Mouse (Mus musculus) megakaryocyte, embryonic 14.5 days (primary cell): ENCODE results near the gene Sdsl. TPM values are rescaled to one million over a fixed set of nuclear protein-coding genes. Genes with fewer than 3 reads are reported as not detected.

Experiments used
- H3K27me3 ChIP-seq: replicated peaks from 2 replicates; pipeline ENCODE3; 2012; ENCODE audit warnings: inconsistent platforms
- H3K36me3 ChIP-seq: replicated peaks from 2 replicates; pipeline ENCODE3; 2012; ENCODE audit warnings: low read length, inconsistent platforms, mixed read lengths
- H3K4me1 ChIP-seq: 2 replicates; pipeline ENCODE4 v1.6.1; 2012; ENCODE audit warnings: inconsistent platforms
- H3K4me3 ChIP-seq: replicated peaks from 2 replicates; pipeline ENCODE3; 2012; ENCODE audit warnings: moderate library complexity, mild to moderate bottlenecking, inconsistent platforms
- H3K9me3 ChIP-seq: 2 replicates; pipeline ENCODE4 v1.6.1; 2012; ENCODE audit warnings: inconsistent platforms
- FLI1 ChIP-seq: IDR thresholded peaks from 2 replicates; pipeline ENCODE4 v1.6.1; 2012; ENCODE audit warnings: low read length, inconsistent platforms, mixed read lengths
- GATA1 ChIP-seq: IDR thresholded peaks from 3 replicates; pipeline ENCODE4 v1.6.1; 2012; ENCODE audit warnings: mixed read lengths, low read length, inconsistent platforms, borderline replicate concordance
- polyA plus RNA-seq: library from polyadenylated mRNA; stranded (reverse); fragments of >175 nt; gene quantifications from 2 replicates; pipeline ENCODE4 v1.2.3, GENCODE M21; 2012; ENCODE audit warnings: low replicate concordance; ENCODE audit not compliant: insufficient read depth

Gene Sdsl
- polyA plus RNA-seq, 1 experiment: 1.3 TPM

DNA sequence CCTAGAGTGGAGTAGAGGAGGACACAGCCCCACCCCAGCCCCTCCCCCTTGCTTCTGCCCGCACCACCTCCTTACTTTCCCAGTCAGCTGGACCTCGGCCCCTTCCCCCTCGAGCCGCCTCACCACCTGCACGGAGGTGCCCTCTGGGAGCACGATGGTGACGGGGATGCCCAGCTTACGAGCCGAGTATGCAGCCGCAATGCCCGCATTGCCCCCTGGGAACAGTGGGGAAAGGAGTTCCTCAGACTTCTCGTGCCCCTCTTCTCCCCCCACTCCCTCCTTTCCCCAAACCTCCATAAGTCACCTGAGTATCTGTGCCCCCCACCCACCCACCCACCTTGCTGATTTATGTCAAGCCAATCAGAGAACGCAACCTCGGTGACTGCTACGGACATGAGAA, 10.7 kb downstream of the Sdsl start:
- peaks cover 63% of the 10 kb centered on the region for H3K27me3 ChIP-seq
- H3K4me1 ChIP-seq: peaks cover 26% of the 10 kb centered on the region
- H3K4me3 ChIP-seq: no peak overlapping the region
- peaks cover 9% of the 10 kb centered on the region for H3K9me3 ChIP-seq
- H3K36me3 ChIP-seq: no peaks in the 10 kb centered on the region
- TF ChIP-seq GATA1: no peak

DNA sequence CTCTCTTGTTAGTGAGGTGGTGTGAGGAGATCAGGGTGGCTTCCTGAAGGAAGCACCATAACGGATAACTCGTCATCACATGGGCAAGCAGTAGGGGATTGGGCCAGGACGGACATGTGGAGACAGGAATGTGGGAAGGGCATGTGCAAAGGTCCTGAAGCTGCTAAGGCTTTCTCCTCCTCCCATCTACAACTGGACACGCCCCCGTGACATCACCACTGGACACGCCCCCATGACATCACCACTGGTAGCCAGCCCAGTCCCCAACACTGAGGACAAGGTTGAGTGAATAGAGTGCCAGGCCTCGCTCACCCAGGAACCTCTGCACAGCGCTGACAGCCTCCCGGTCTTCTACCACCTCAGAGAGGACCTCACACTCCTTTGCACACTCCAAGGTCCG, 13.5 kb downstream of the Sdsl start:
- peaks cover 9% of the 10 kb centered on the region for H3K4me1 ChIP-seq
- H3K4me3 ChIP-seq: no peak overlapping the region
- peaks cover 88% of the 10 kb centered on the region for H3K27me3 ChIP-seq
- TF ChIP-seq GATA1: no peak
- no peak for TF ChIP-seq FLI1
- no peaks in the 10 kb centered on the region for H3K36me3 ChIP-seq
- H3K9me3 ChIP-seq: peaks cover 4% of the 10 kb centered on the region

DNA sequence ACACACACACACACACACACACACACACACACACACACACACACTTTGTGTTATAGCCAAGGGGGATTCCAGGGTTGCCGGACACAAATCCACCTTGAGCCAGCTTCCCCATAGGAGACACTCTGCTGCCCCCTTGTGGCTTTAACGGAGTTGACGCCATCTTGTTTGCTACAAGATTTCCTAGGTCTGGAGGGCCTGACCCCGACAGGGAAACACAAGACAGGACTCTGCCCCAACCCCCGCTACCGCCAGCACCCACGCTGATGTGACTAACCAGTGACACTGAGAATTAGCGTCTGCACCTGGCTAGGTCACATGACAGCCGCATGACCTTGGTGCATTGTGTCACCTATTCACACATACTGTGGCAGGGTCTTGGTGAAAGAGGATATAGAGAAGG, 15.0 kb downstream of the Sdsl start:
- Histone ChIP-seq H3K4me3 (peak overlapping the region; percentile 65), H3K9me3 (no peaks in the 10 kb centered on the region), H3K36me3 (no peaks in the 10 kb centered on the region), H3K4me1 (peaks cover 9% of the 10 kb centered on the region), H3K27me3 (peaks cover 88% of the 10 kb centered on the region)
- TF ChIP-seq GATA1 (no peak), FLI1 (no peak)

DNA sequence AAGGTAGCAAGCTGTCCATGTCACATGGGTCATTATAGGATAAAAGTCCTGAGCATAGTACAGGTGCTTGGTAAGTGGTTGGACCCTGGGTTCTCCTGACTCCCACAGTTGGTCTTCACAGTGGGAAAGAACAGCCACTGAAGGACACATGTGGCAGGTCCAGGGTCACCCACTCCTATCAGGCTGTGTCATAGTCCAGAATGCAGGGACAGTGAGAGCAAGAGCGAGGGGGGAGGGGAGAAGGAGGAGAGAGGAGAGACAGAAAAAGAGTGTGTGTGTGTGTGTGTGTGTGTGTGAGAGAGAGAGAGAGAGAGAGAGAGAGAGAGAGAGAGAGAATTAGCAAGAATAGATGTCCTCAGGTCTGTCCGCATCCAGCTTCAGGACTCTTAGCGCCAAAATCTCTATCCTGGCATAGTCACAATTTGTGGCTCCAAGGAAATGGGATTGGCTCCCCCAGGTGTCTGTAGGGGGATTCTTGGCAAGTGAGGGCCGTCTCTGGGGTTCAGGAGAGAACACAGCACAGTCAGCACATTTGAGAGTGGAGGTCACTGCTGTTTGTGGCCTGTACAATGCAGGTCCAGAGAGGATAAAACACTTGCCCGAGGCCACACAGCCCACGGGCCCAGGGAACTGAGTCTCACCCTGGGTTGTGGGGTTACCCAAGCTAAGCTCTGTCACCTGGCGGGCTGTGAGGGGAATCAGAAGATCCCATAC, 15.6 kb downstream of the Sdsl start:
- Histone ChIP-seq H3K4me3 (no peak overlapping the region), H3K9me3 (no peaks in the 10 kb centered on the region), H3K36me3 (no peaks in the 10 kb centered on the region), H3K27me3 (peaks cover 83% of the 10 kb centered on the region), H3K4me1 (peaks cover 9% of the 10 kb centered on the region)
- TF ChIP-seq FLI1 (no peak), GATA1 (no peak)

DNA sequence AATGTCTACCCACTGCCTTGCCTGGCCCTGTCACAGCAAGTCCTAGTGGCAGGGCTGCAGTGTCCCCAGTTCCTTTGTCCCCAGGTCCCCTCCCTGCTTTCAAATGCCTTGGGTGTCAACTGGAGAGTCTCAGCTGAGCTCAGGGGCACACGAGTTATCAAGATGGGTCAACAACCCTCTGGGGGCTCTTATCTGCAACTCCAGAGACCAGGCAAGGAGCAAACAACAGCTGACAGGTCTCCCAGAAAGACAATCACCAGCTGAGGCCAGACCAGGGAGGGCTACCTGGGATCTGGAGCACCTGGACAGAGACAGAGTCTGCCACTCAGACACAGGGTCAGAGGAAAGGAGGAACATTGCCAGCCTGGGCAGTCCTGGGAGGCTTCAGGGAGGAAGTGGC, 16.4 kb downstream of the Sdsl start:
- TF ChIP-seq GATA1 (no peak), FLI1 (no peak)
- H3K4me3 ChIP-seq: no peak overlapping the region
- no peaks in the 10 kb centered on the region for H3K9me3 ChIP-seq
- peaks cover 9% of the 10 kb centered on the region for H3K4me1 ChIP-seq
- no peaks in the 10 kb centered on the region for H3K36me3 ChIP-seq
- peaks cover 80% of the 10 kb centered on the region for H3K27me3 ChIP-seq

GRCm38 (mm10) chr5:120454756-120455337, 17.8 kb downstream of the Sdsl start:
- TF ChIP-seq GATA1: no peak
- no peak for TF ChIP-seq FLI1
- H3K4me3 ChIP-seq: no peak overlapping the region
- peaks cover 9% of the 10 kb centered on the region for H3K4me1 ChIP-seq
- no peaks in the 10 kb centered on the region for H3K36me3 ChIP-seq
- no peaks in the 10 kb centered on the region for H3K9me3 ChIP-seq
- H3K27me3 ChIP-seq: peaks cover 77% of the 10 kb centered on the region

DNA sequence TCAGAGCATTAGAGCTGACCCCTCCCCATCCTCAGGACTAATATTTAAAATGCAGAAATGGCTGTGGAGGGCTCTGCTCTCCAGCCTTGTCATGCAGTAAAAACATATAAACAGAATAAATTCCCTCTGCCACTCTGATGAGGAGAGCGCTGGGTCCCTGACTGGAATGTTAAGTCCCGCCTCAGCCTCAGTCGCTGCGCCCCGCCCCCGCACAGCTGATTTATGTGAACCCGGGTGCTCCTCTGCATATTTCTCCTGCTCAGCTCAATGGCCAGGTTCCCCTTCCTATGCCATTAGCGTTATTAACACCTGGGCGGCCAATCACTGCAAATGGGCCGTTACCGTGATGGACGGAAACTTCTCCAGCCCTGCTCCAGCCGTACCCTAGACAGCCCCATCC, 25.3 kb downstream of the Sdsl start:
- H3K4me1 ChIP-seq: peaks cover 8% of the 10 kb centered on the region
- H3K9me3 ChIP-seq: peaks cover 4% of the 10 kb centered on the region; the same call in 1 of the 2 replicates
- H3K27me3 ChIP-seq: peaks cover 75% of the 10 kb centered on the region
- no peaks in the 10 kb centered on the region for H3K36me3 ChIP-seq
- no peak for TF ChIP-seq FLI1
- TF ChIP-seq GATA1: no peak
- H3K4me3 ChIP-seq: no peak overlapping the region

GRCm38 (mm10) chr5:120440733-120441132, 31.9 kb downstream of the Sdsl start:
- H3K9me3 ChIP-seq: no peaks in the 10 kb centered on the region
- no peaks in the 10 kb centered on the region for H3K36me3 ChIP-seq
- TF ChIP-seq GATA1 (no peak), FLI1 (no peak)
- peaks cover 90% of the 10 kb centered on the region for H3K27me3 ChIP-seq
- peaks cover 32% of the 10 kb centered on the region for H3K4me1 ChIP-seq
- H3K4me3 ChIP-seq: peak overlapping the region; percentile 76

- TF ChIP-seq GATA1 (no peak), FLI1 (no peak)
- no peaks in the 10 kb centered on the region for H3K36me3 ChIP-seq
- H3K27me3 ChIP-seq: peaks cover 90% of the 10 kb centered on the region
- H3K9me3 ChIP-seq: no peaks in the 10 kb centered on the region
- H3K4me1 ChIP-seq: peaks cover 37% of the 10 kb centered on the region
- H3K4me3 ChIP-seq: peak overlapping the region; percentile 82
Measured at GRCm38 (mm10) chr5:120439887-120440670, 32.5 kb downstream of the Sdsl start.
